ENCODE assay signal across 15 mouse cellular contexts in genomic region chrX:19148672-19149071, GRCm38 (mm10).
"Had no signal": no experiment of that assay in that cellular context is flagged by ENCODE, and none has a peak within 500 bp of the region (broad histone marks: within the 10 kb centered on the region; RNA-seq: fewer than 3 reads in every experiment).

No protein-coding gene starts in this region.

- H3K4me3 ChIP-seq: neural tube, embryonic 15.5 days; stomach, embryonic 15.5 days had no signal

- H3K4me2 ChIP-seq: neural tube, embryonic 15.5 days; stomach, embryonic 15.5 days had no signal

- H3K36me3 ChIP-seq: neural tube, embryonic 15.5 days; stomach, embryonic 15.5 days had no signal

- H3K27ac ChIP-seq: neural tube, embryonic 15.5 days; stomach, embryonic 15.5 days; stomach, postnatal 0 days had no signal

- H3K9ac ChIP-seq: neural tube, embryonic 15.5 days; stomach, embryonic 15.5 days had no signal

- DNase-seq: retina, postnatal 1 day; right cerebral cortex, adult 18-20 months; right cerebral cortex, postnatal 14 days; right cerebral cortex, postnatal 25 days; right cerebral cortex, postnatal 4 days; spleen, adult 18-20 months; thymus, adult 18-20 months; thymus, adult 2 months; thymus, postnatal 14 days; thymus, postnatal 25 days; thymus, postnatal 36 days; thymus, postnatal 4 days had no signal

- H3K27me3 ChIP-seq: neural tube, embryonic 15.5 days; stomach, embryonic 15.5 days had no signal

- H3K4me1 ChIP-seq: neural tube, embryonic 15.5 days; stomach, embryonic 15.5 days had no signal

- H3K9me3 ChIP-seq: neural tube, embryonic 15.5 days; stomach, embryonic 15.5 days had no signal
